Mouse (Mus musculus): ENCODE measurements at regions not wholly inside any gene's neighbourhood (a gene's known extent, or its start where the extent isn't known, plus 50 kb on each side); places are given as distances from the start of the nearest gene placed in this dataset.

- TF ChIP-seq CTCF (IDR thresholded peaks at IDR 0.05; ENCODE audit: low read depth) = no peak
- TF ChIP-seq EP300 (optimal IDR thresholded peaks at IDR 0.05) = no peak
These were observed 73.7 kb upstream of the Adra1d start for GRCm38 (mm10) chr2:131635791-131636190.

All from stomach, postnatal 0 days (tissue).